Mouse (Mus musculus) heart, embryonic 13.5 days (tissue): ENCODE data around the gene Kat2b. TPM values are rescaled to one million over a fixed set of nuclear protein-coding genes. Genes with fewer than 3 reads are reported as not detected.
"Not testable (repeated sequence)": the region's sequence is repeated elsewhere in the genome, so short reads cannot be mapped to it uniquely, and the experiment has no call there.

ENCODE experiments used
- ATAC-seq: fragments of 200-750 bp; cut with Nextera tagmentation; 2 replicates; pipeline ENCODE4 v1.8.0; 2017; ENCODE audit warnings: moderate TSS enrichment; ENCODE audit not compliant: insufficient number of reproducible peaks, low FRiP score, low TSS enrichment; ENCODE audit errors: extremely low read depth
- H3K27ac ChIP-seq: fragments of 300-500 bp; sonication (generic); replicated peaks from 2 replicates; pipeline ENCODE4 v1.5.1; 2015; ENCODE audit warnings: moderate library complexity, mild to moderate bottlenecking, inconsistent platforms
- H3K27me3 ChIP-seq: fragments of 300-500 bp; sonication (generic); replicated peaks from 2 replicates; pipeline ENCODE4 v1.6.1; 2015; ENCODE audit warnings: mild to moderate bottlenecking, inconsistent platforms
- H3K36me3 ChIP-seq: fragments of 300-500 bp; sonication (generic); 2 replicates; pipeline ENCODE4 v1.6.1; 2015; ENCODE audit warnings: mild to moderate bottlenecking, inconsistent platforms
- H3K4me1 ChIP-seq: fragments of 300-500 bp; sonication (generic); 2 replicates; pipeline ENCODE4 v1.6.1; 2015; ENCODE audit warnings: inconsistent platforms
- H3K4me2 ChIP-seq: fragments of 300-500 bp; sonication (generic); 2 replicates; pipeline ENCODE4 v1.6.1; 2015; ENCODE audit warnings: inconsistent platforms, mild to moderate bottlenecking, moderate library complexity
- H3K4me3 ChIP-seq: fragments of 300-500 bp; sonication (generic); 2 replicates; pipeline ENCODE4 v1.5.1; 2015; ENCODE audit warnings: moderate library complexity, mild to moderate bottlenecking, inconsistent platforms
- H3K9ac ChIP-seq: fragments of 300-500 bp; sonication (generic); 2 replicates; pipeline ENCODE4 v1.6.1; 2015; ENCODE audit warnings: inconsistent platforms, mild to moderate bottlenecking, moderate library complexity
- H3K9me3 ChIP-seq: fragments of 300-500 bp; sonication (generic); 2 replicates; pipeline ENCODE4 v1.6.1; 2016; ENCODE audit warnings: inconsistent platforms
- WGBS: fragments of 180-500 bp; shearing (Covaris S2); methylation state at CpG from one replicate; pipeline ENCODE4 v1.1.7; 2015; ENCODE audit warnings: mixed read lengths; 5-methylcytosine and 5-hydroxymethylcytosine counted together
- polyA plus RNA-seq: library from polyadenylated mRNA; unstranded; fragments of >200 nt; fragmentation: Nextera tagmentation; extraction: Ambion mirVana; gene quantifications from 2 replicates; pipeline ENCODE4 v1.2.1, GENCODE M21; 2015

Kat2b gene
- polyA plus RNA-seq, 1 experiment from 2014 or later, result 8.1 TPM

- not testable (repeated sequence) for H3K9me3 ChIP-seq, H3K9ac ChIP-seq, H3K4me2 ChIP-seq, H3K4me3 ChIP-seq, H3K36me3 ChIP-seq, ATAC-seq, H3K27me3 ChIP-seq, H3K4me1 ChIP-seq, H3K27ac ChIP-seq
- 79% methylated on average over 3 of the region's 3 CpGs for WGBS
Observed at GRCm38 (mm10) chr17:53718916-53719315, 152.3 kb downstream of the Kat2b start.

Other genes with a start within 250 kb of the Kat2b start
- 0.20 and 0.25 TPM in 2 replicates for gene Efhb, start 103.5 kb upstream of the Kat2b start, polyA plus RNA-seq
- gene Rab5a, start 87.6 kb upstream of the Kat2b start, polyA plus RNA-seq, result 64.0 and 67.5 TPM in 2 replicates
- 0.13 and 0.25 TPM in 2 replicates for gene Pp2d1, start 27.4 kb upstream of the Kat2b start, polyA plus RNA-seq
- gene Sgo1, start 122.5 kb downstream of the Kat2b start, polyA plus RNA-seq, result 17.9 TPM in 2 replicates